Mouse (Mus musculus): ENCODE measurements around the gene Pofut2. TPM values are rescaled to one million over a fixed set of nuclear protein-coding genes. Genes with fewer than 3 reads are reported as not detected.

The Pofut2 gene
- total RNA-seq, 1 experiment from 2014 or later = 72.6 TPM

- no peak for DNase-seq
Observed at GRCm38 (mm10) chr10:77315682-77316081, 56.7 kb downstream of the Pofut2 start.

Other genes with a start within 250 kb of the Pofut2 start
- 21.3 and 24.2 TPM in 2 replicates for gene Slc19a1, start 227.0 kb upstream of the Pofut2 start, total RNA-seq (2021)
- 42.3 and 103 TPM in 2 replicates for gene Col18a1, start 92.7 kb upstream of the Pofut2 start, total RNA-seq (2021)
- gene Adarb1, start 159.1 kb downstream of the Pofut2 start, total RNA-seq (2021) = 21.9 and 28.4 TPM in 2 replicates

All from adrenal gland, postnatal 14 days (tissue).